In the genomic region with DNA sequence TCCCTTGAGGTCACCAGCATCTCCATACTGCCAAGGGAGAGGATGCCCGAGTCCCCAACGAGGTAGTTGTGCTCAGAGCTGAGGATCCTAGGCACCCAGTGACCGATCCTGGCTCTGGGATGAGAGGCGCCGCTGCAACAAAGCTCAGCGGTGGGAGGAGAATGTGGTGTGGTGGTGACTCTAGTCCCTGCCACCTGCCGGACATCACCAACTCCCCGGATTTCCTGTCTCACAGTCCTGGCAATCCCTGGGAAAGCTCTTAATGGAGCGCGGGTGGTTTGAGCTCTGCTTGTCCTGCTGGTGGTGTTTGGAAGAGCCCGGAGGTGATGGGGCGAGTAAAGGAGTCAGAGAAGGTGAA, we compare ENCODE assay signal across 7 mouse cellular contexts. TPM values are rescaled to one million over a fixed set of nuclear protein-coding genes. Genes with fewer than 3 reads are reported as not detected.
DNase-seq lines count a peak whose midpoint lies in the region; ATAC-seq and TF ChIP-seq lines count a peak whose summit lies in the region.

No protein-coding gene starts in this region.

- H3K4me2 ChIP-seq in embryonic facial prominence, embryonic 13.5 days, result peak overlapping the region; percentile 95
- peak overlapping the region; percentile 72 for H3K4me2 ChIP-seq in intestine, embryonic 16.5 days (ENCODE audit: low read depth, low read length)
- H3K4me2 ChIP-seq in midbrain, embryonic 15.5 days, result peak overlapping the region; percentile 99

- WGBS in embryonic facial prominence, embryonic 13.5 days, result under 1% methylated on average over 12 of the region's 12 CpGs
- under 1% methylated on average over 12 of the region's 12 CpGs for WGBS in intestine, embryonic 16.5 days
- WGBS in midbrain, embryonic 15.5 days, result under 1% methylated on average over 12 of the region's 12 CpGs

- H3K4me1 ChIP-seq in ES-Bruce4 (ENCODE audit: control insufficient read depth, insufficient read depth, low read length) (no peaks in the 10 kb centered on the region), G1E (ENCODE audit: insufficient read depth, low read depth, low read length) (no peaks in the 10 kb centered on the region)
- H3K4me1 ChIP-seq in embryonic facial prominence, embryonic 13.5 days, result peaks cover 16% of the 10 kb centered on the region
- peaks cover 8% of the 10 kb centered on the region for H3K4me1 ChIP-seq in intestine, embryonic 16.5 days (ENCODE audit: control insufficient read depth, insufficient read depth, low read length)
- peaks cover 16% of the 10 kb centered on the region; the same call in 1 of the 2 replicates for H3K4me1 ChIP-seq in midbrain, embryonic 15.5 days

- no peak overlapping the region for H3K27ac ChIP-seq in ES-Bruce4 (ENCODE audit: insufficient read depth, low read length)
- no peak overlapping the region for H3K27ac ChIP-seq in embryonic facial prominence, embryonic 13.5 days
- H3K27ac ChIP-seq in intestine, embryonic 16.5 days (ENCODE audit: low read length), result no peak overlapping the region
- peak overlapping the region; percentile 30; the same call in 1 of the 2 replicates for H3K27ac ChIP-seq in midbrain, embryonic 15.5 days

- no peak overlapping the region for H3K9ac ChIP-seq in ES-Bruce4 (ENCODE audit: low read depth, poor library complexity, severe bottlenecking)
- H3K9ac ChIP-seq in embryonic facial prominence, embryonic 13.5 days, result peak overlapping the region; percentile 65; the same call in 1 of the 2 replicates
- peak overlapping the region; percentile 45; the same call in 1 of the 2 replicates for H3K9ac ChIP-seq in intestine, embryonic 16.5 days (ENCODE audit: low read depth, low read length)
- peak overlapping the region; percentile 63 for H3K9ac ChIP-seq in midbrain, embryonic 15.5 days

- no peak for TF ChIP-seq EP300 in ES-Bruce4 (IDR thresholded peaks at IDR 0.05; ENCODE audit: insufficient read depth, low read depth, low read length)

- TF ChIP-seq POLR2A in ES-Bruce4 (IDR thresholded peaks at IDR 0.05; ENCODE audit: insufficient read depth, low read length), result no peak

- ATAC-seq in G1E (ENCODE audit: extremely low read depth, insufficient number of reproducible peaks, low FRiP score, poor library complexity, severe bottlenecking), result no peak
- ATAC-seq in embryonic facial prominence, embryonic 13.5 days (ENCODE audit: insufficient number of reproducible peaks, insufficient read depth, low FRiP score, low TSS enrichment, low read depth), result 0 out of 2 replicates have a peak, but pooled peaks have one; percentile 43
- peak; percentile 46 for ATAC-seq in intestine, embryonic 16.5 days
- ATAC-seq in midbrain, embryonic 15.5 days (replicated peaks), result peak; percentile 72

- no peaks in the 10 kb centered on the region for H3K9me3 ChIP-seq in ES-Bruce4 (replicated peaks; ENCODE audit: control insufficient read depth, insufficient read depth, low read length, poor library complexity, severe bottlenecking)
- H3K9me3 ChIP-seq in G1E (replicated peaks), result peaks cover 31% of the 10 kb centered on the region
- no peaks in the 10 kb centered on the region for H3K9me3 ChIP-seq in embryonic facial prominence, embryonic 13.5 days
- no peaks in the 10 kb centered on the region for H3K9me3 ChIP-seq in intestine, embryonic 16.5 days (ENCODE audit: control insufficient read depth, low read length)
- H3K9me3 ChIP-seq in midbrain, embryonic 15.5 days, result no peaks in the 10 kb centered on the region

- DNase-seq in G1E (ENCODE audit: low spot score), result no peak
- DNase-seq in thymus, postnatal 25 days, result no peak
- DNase-seq in ovary, adult 18-20 months (ENCODE audit: low spot score), result no peak

- H3K27me3 ChIP-seq in ES-Bruce4 (ENCODE audit: control insufficient read depth, insufficient read depth, low read length, poor library complexity, severe bottlenecking) (peaks cover 7% of the 10 kb centered on the region), G1E (ENCODE audit: insufficient read depth, low read length) (peaks cover 3% of the 10 kb centered on the region; the same call in 1 of the 2 replicates)
- H3K27me3 ChIP-seq in embryonic facial prominence, embryonic 13.5 days, result peaks cover 49% of the 10 kb centered on the region
- H3K27me3 ChIP-seq in intestine, embryonic 16.5 days (replicated peaks; ENCODE audit: control insufficient read depth, insufficient read depth, low read length), result peaks cover 16% of the 10 kb centered on the region; the same call in 1 of the 2 replicates
- H3K27me3 ChIP-seq in midbrain, embryonic 15.5 days (replicated peaks), result peaks cover 6% of the 10 kb centered on the region; the same call in 1 of the 2 replicates

- H3K36me3 ChIP-seq in ES-Bruce4 (ENCODE audit: control insufficient read depth, insufficient read depth, low read length, poor library complexity, severe bottlenecking) (no peaks in the 10 kb centered on the region), G1E (replicated peaks) (no peaks in the 10 kb centered on the region)
- no peaks in the 10 kb centered on the region for H3K36me3 ChIP-seq in embryonic facial prominence, embryonic 13.5 days
- H3K36me3 ChIP-seq in intestine, embryonic 16.5 days (ENCODE audit: control insufficient read depth, insufficient read depth, low read length), result no peaks in the 10 kb centered on the region
- no peaks in the 10 kb centered on the region for H3K36me3 ChIP-seq in midbrain, embryonic 15.5 days (replicated peaks)

- TF ChIP-seq CTCF in ES-Bruce4 (IDR thresholded peaks at IDR 0.05; ENCODE audit: low read depth, low read length) (no peak), G1E (IDR thresholded peaks at IDR 0.05; ENCODE audit: low read depth, low read length) (no peak)

- H3K4me3 ChIP-seq in ES-Bruce4 (ENCODE audit: low read depth, low read length) (peak overlapping the region; percentile 58), G1E (ENCODE audit: low read depth, low read length) (peak overlapping the region; percentile 10; the same call in 1 of the 2 replicates)
- H3K4me3 ChIP-seq in embryonic facial prominence, embryonic 13.5 days, result peak overlapping the region; percentile 50
- peak overlapping the region; percentile 50 for H3K4me3 ChIP-seq in intestine, embryonic 16.5 days (ENCODE audit: low read length)
- peak overlapping the region; percentile 69 for H3K4me3 ChIP-seq in midbrain, embryonic 15.5 days

RNA-seq across cellular contexts. Expression of gene Cdh20, which starts 0.9 kb away (rescaled TPM):
- not detected in 2 replicates for polyA plus RNA-seq in ES-Bruce4 (2011; ENCODE audit: insufficient read depth, insufficient read length, low read depth, missing spikeins)
- total RNA-seq in G1E (2014; fragmentation: Nextera tagmentation), result not detected in 2 replicates
- total RNA-seq in G1E (2017), result 0.05 and 0.06 TPM in 2 replicates
- polyA plus RNA-seq in G1E (2012), result not detected in 2 replicates
- 0.46 and 0.62 TPM in 2 replicates for polyA plus RNA-seq in embryonic facial prominence, embryonic 13.5 days (2015; fragmentation: Nextera tagmentation; extraction: Ambion mirVana)
- polyA plus RNA-seq in intestine, embryonic 16.5 days (2015; fragmentation: Nextera tagmentation; extraction: Ambion mirVana), result 0.10 and 0.23 TPM in 2 replicates
- 2.6 and 2.7 TPM in 2 replicates for polyA plus RNA-seq in midbrain, embryonic 15.5 days (2015; fragmentation: Nextera tagmentation; extraction: Ambion mirVana)

Comparison
In these comparisons a context has a peak if more than half of its experiments do, and no peak if none do; other contexts are left out.
1. H3K4me3 ChIP-seq: peak in every context shown above with its lines; median percentile 69 in midbrain, embryonic 15.5 days; 58 in ES-Bruce4; 50 in embryonic facial prominence, embryonic 13.5 days; 50 in intestine, embryonic 16.5 days; 10 in G1E.